Mouse (Mus musculus): Measurements from ENCODE around the gene Pkd1l3. TPM values are rescaled to one million over a fixed set of nuclear protein-coding genes. Genes with fewer than 3 reads are reported as not detected.

Gene Pkd1l3
- total and polyA plus RNA-seq, 3 experiments, result 2.6 to 7.4 TPM; not detected in 1

GRCm38 (mm10) chr8:109693146-109693900 is 79.0 kb downstream of the Pkd1l3 start, which contains the start of gene Ist1 (continued):
- peak; percentile 26; the same call in 1 of the 2 replicates for TF ChIP-seq MEF2A (IDR thresholded peaks at IDR 0.05; ENCODE audit: extremely low read depth, insufficient replicate concordance, low read depth, low read length, poor library complexity, severe bottlenecking)
- TF ChIP-seq HCFC1 (IDR thresholded peaks at IDR 0.05; ENCODE audit: low read depth, low read length), result peak; percentile 84
- TF ChIP-seq CHD2 (IDR thresholded peaks at IDR 0.05; ENCODE audit: low read length), result peak; percentile 74
- TF ChIP-seq ELF1 (IDR thresholded peaks at IDR 0.05; ENCODE audit: low read depth, low read length), result peak; percentile 61

DNA sequence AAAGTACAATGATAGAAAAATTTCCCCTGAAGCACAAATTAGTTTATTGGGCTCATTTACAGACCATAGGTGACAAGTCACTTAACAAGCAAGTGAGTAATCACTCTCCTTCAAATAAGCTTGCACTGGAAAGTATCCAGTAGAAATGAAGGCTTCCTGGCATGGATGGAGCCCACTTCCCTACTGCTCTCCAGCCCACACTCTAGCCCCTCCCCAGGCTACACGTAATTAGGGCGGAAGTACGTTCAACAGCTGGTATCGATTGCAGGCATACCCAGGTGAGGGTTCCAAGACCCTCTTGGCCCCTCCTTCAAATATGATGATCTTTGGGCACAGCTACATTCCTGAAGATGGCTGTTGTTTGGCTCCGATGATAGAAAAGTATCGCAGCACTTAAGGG is 79.8 kb downstream of the Pkd1l3 start:
- H3K27me3 ChIP-seq (ENCODE audit: control insufficient read depth in 1 of 2, insufficient read depth in 2 of 2, low read length in 2 of 2), result no peaks in the 10 kb centered on the region
- DNase-seq (ENCODE audit: low read depth, low spot score), result peak; percentile 37
- H3K4me1 ChIP-seq (ENCODE audit: control insufficient read depth in 1 of 2, insufficient read depth in 2 of 2, low read length in 2 of 2), result peaks cover 5 to 14% of the 10 kb centered on the region in 2 experiments
- H3K4me3 ChIP-seq (ENCODE audit: control insufficient read depth in 1 of 2, insufficient read depth in 1 of 2, low read depth in 2 of 2, low read length in 2 of 2), result peak overlapping the region in 1 of 2 experiments; percentile 80; a peak in 2 of 4 replicates
- H3K9ac ChIP-seq (ENCODE audit: control insufficient read depth, low read depth, low read length, poor library complexity, severe bottlenecking), result peak overlapping the region; percentile 78
- no peak for TF ChIP-seq EP300 (IDR thresholded peaks at IDR 0.05; ENCODE audit: low read depth in 1 of 2, low read length in 2 of 2)
- no peak for TF ChIP-seq TCF12 (IDR thresholded peaks at IDR 0.05; ENCODE audit: low read depth, low read length)
- TF ChIP-seq MAZ (IDR thresholded peaks at IDR 0.05; ENCODE audit: low read depth, low read length), result no peak
- no peak for TF ChIP-seq ETS1 (IDR thresholded peaks at IDR 0.05; ENCODE audit: low read depth, low read length)
- no peak for TF ChIP-seq GABPA (IDR thresholded peaks at IDR 0.05; ENCODE audit: low read depth, low read length)
- no peak for TF ChIP-seq TAL1 (IDR thresholded peaks at IDR 0.05; ENCODE audit: low read length)
- peaks cover 0 to 15% of the 10 kb centered on the region in 2 experiments; a peak in 2 of 4 replicates for H3K36me3 ChIP-seq (ENCODE audit: control insufficient read depth in 1 of 2, insufficient read depth in 2 of 2, low read length in 2 of 2)
- H3K9me3 ChIP-seq (replicated peaks; ENCODE audit: insufficient read depth, low read length), result no peaks in the 10 kb centered on the region
- peaks cover 35% of the 10 kb centered on the region for H3K79me2 ChIP-seq (ENCODE audit: control insufficient read depth, insufficient read depth, low read length, poor library complexity)
- no peak overlapping the region for H3K27ac ChIP-seq (ENCODE audit: control insufficient read depth, low read depth, low read length)

- no peaks in the 10 kb centered on the region for H3K27me3 ChIP-seq (ENCODE audit: control insufficient read depth in 1 of 2, insufficient read depth in 2 of 2, low read length in 2 of 2)
- peaks cover 4% of the 10 kb centered on the region for H3K79me2 ChIP-seq (ENCODE audit: control insufficient read depth, insufficient read depth, low read length, poor library complexity)
- peaks cover 0 to 5% of the 10 kb centered on the region in 2 experiments; a peak in 2 of 4 replicates for H3K36me3 ChIP-seq (ENCODE audit: control insufficient read depth in 1 of 2, insufficient read depth in 2 of 2, low read length in 2 of 2)
- TF ChIP-seq RCOR1 (IDR thresholded peaks at IDR 0.05; ENCODE audit: low read depth, low read length) (no peak), CHD1 (IDR thresholded peaks at IDR 0.05; ENCODE audit: low read depth, low read length) (no peak), MYB (IDR thresholded peaks at IDR 0.05; ENCODE audit: low read depth, low read length) (no peak), USF2 (IDR thresholded peaks at IDR 0.05; ENCODE audit: borderline replicate concordance in 1 of 2, insufficient read depth in 1 of 2, low read depth in 1 of 2, low read length in 2 of 2) (no peak), HCFC1 (IDR thresholded peaks at IDR 0.05; ENCODE audit: low read depth, low read length) (no peak), CHD2 (IDR thresholded peaks at IDR 0.05; ENCODE audit: low read length) (no peak), KAT2A (conservative IDR thresholded peaks at IDR 0.05; ENCODE audit: low read depth, low read length) (no peak), SIN3A (IDR thresholded peaks at IDR 0.05; ENCODE audit: low read length) (no peak), POLR2A (IDR thresholded peaks at IDR 0.05; ENCODE audit: control insufficient read depth in 1 of 2, insufficient read depth in 1 of 2, low read depth in 1 of 2, low read length in 2 of 2, poor library complexity in 1 of 2) (no peak), MAX (IDR thresholded peaks at IDR 0.05; ENCODE audit: low read length) (no peak), ZNF384 (IDR thresholded peaks at IDR 0.05; ENCODE audit: low read depth, low read length) (no peak)
- H3K9me3 ChIP-seq (replicated peaks; ENCODE audit: insufficient read depth, low read length), result no peaks in the 10 kb centered on the region
- peaks cover 3 to 5% of the 10 kb centered on the region in 2 experiments; a peak in 2 of 4 replicates for H3K4me1 ChIP-seq (ENCODE audit: control insufficient read depth in 1 of 2, insufficient read depth in 2 of 2, low read length in 2 of 2)
- DNase-seq (ENCODE audit: low read depth, low spot score), result no peak
- no peak overlapping the region for H3K27ac ChIP-seq (ENCODE audit: control insufficient read depth, low read depth, low read length)
- H3K9ac ChIP-seq (ENCODE audit: control insufficient read depth, low read depth, low read length, poor library complexity, severe bottlenecking), result no peak overlapping the region
- H3K4me3 ChIP-seq (ENCODE audit: control insufficient read depth in 1 of 2, insufficient read depth in 1 of 2, low read depth in 2 of 2, low read length in 2 of 2), result no peak overlapping the region
These were observed 83.4 kb downstream of the Pkd1l3 start for GRCm38 (mm10) chr8:109697754-109698153.
